Mouse (Mus musculus): ENCODE data around the gene Neurl1a. TPM values are rescaled to one million over a fixed set of nuclear protein-coding genes. Genes with fewer than 3 reads are reported as not detected.

The Neurl1a gene
- polyA plus RNA-seq, 1 experiment from 2014 or later: 5.9 TPM

DNA sequence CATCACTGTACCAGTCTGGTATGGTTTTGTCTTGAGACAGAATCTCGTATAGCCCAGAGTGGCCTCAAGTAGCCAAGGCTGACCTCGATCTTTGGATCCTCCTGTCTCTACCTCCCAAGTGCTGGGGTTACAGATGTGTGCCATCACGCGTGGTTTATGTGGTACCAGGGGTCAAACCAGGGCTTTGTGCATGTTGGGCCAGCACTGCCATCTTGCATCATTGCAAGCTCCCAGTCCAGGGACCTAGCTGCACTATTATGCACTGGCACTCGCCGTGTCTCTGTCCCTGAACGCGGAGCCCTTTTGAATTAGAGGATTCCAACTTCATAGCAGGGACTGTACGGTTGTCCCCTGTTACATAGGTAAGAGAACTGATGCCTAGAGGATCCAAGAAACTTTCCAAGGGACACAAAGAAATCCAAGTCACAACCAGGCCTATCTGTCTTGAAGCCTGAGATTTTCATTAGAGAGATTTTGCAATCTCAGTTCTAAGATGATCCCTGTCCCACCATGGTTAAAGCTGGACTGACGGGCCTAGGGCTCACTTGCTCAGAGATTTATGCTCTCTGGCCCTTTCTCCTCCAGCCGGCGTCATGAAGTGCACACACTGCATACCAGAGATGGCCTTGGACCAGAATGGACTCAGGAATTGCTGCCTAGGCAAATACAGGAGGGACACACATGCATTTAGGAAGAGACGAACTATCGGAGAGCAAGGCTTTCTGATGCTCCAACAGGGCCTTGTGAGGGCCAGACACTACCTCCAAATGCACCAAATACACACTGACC is 127.7 kb downstream of the Neurl1a start:
- peaks cover 28% of the 10 kb centered on the region for H3K4me1 ChIP-seq (ENCODE audit: control insufficient read depth, insufficient read depth, low read length)
- no peaks in the 10 kb centered on the region for H3K9me3 ChIP-seq (ENCODE audit: control insufficient read depth, low read length)
- H3K9ac ChIP-seq (ENCODE audit: low read depth, low read length): no peak overlapping the region
- peak overlapping the region; percentile 42; the same call in 1 of the 2 replicates for H3K27ac ChIP-seq (ENCODE audit: low read depth, low read length)
- no peak overlapping the region for H3K4me2 ChIP-seq (replicated peaks; ENCODE audit: low read depth, low read length)
- H3K27me3 ChIP-seq (ENCODE audit: control insufficient read depth, insufficient read depth, low read length): no peaks in the 10 kb centered on the region
- 73% methylated on average over 14 of the region's 14 CpGs for WGBS
- H3K36me3 ChIP-seq (ENCODE audit: control insufficient read depth, insufficient read depth, low read length): peaks cover 18% of the 10 kb centered on the region
- no peak overlapping the region for H3K4me3 ChIP-seq (ENCODE audit: low read length)
- no peak for ATAC-seq (ENCODE audit: low FRiP score, low TSS enrichment)

DNA sequence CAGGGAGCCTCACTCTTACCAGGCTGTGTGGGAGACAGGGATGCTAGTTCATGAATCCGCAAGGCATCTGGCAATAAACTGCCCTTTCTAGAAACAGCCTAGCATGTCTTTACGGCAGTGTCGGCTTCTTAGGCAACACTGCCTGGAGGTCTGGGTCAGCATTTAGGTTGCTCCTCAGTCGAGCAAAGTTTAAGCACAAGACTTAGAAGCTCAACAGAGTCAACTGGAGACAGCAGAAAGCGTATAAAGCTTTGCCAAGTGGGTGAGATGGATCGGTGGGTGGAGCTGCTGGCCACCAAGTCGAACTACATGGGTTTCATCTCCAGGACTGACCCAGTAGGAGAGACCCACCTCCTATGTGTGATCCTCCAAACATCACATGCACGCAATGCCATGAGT is 128.3 kb downstream of the Neurl1a start:
- ATAC-seq (ENCODE audit: low FRiP score, low TSS enrichment): no peak
- Histone ChIP-seq H3K27me3 (ENCODE audit: control insufficient read depth, insufficient read depth, low read length) (no peaks in the 10 kb centered on the region), H3K9ac (ENCODE audit: low read depth, low read length) (no peak overlapping the region), H3K36me3 (ENCODE audit: control insufficient read depth, insufficient read depth, low read length) (peaks cover 18% of the 10 kb centered on the region), H3K4me1 (ENCODE audit: control insufficient read depth, insufficient read depth, low read length) (peaks cover 23% of the 10 kb centered on the region), H3K27ac (ENCODE audit: low read depth, low read length) (peak overlapping the region; percentile 42; the same call in 1 of the 2 replicates), H3K9me3 (ENCODE audit: control insufficient read depth, low read length) (no peaks in the 10 kb centered on the region), H3K4me3 (ENCODE audit: low read length) (no peak overlapping the region), H3K4me2 (replicated peaks; ENCODE audit: low read depth, low read length) (no peak overlapping the region)
- 77% methylated on average over 8 of the region's 8 CpGs for WGBS

Small RNA genes lying within 50 kb of the gene (microRNA-seq; reads per million reads assigned to microRNA genes)
- not detected for gene Mir6995

Other genes starting within 250 kb of the Neurl1a start
- gene Ina, start 164.1 kb upstream of the Neurl1a start, polyA plus RNA-seq (2014; fragmentation: Nextera tagmentation; extraction: Ambion mirVana): 0.31 and 0.41 TPM in 2 replicates
- gene Nt5c2, start 163.7 kb upstream of the Neurl1a start, polyA plus RNA-seq (2014; fragmentation: Nextera tagmentation; extraction: Ambion mirVana): 61.5 and 80.2 TPM in 2 replicates
- gene Pcgf6, start 127.9 kb upstream of the Neurl1a start, polyA plus RNA-seq (2014; fragmentation: Nextera tagmentation; extraction: Ambion mirVana): 36.4 and 37.1 TPM in 2 replicates
- 9.6 and 10.6 TPM in 2 replicates for gene Taf5, start 111.1 kb upstream of the Neurl1a start, polyA plus RNA-seq (2014; fragmentation: Nextera tagmentation; extraction: Ambion mirVana)
- 1,126 and 1,715 TPM in 2 replicates for gene Usmg5, start 88.2 kb upstream of the Neurl1a start, polyA plus RNA-seq (2014; fragmentation: Nextera tagmentation; extraction: Ambion mirVana)
- 9.9 and 11.1 TPM in 2 replicates for gene Pdcd11, start 88.1 kb upstream of the Neurl1a start, polyA plus RNA-seq (2014; fragmentation: Nextera tagmentation; extraction: Ambion mirVana)
- gene Calhm2, start 40.5 kb upstream of the Neurl1a start, polyA plus RNA-seq (2014; fragmentation: Nextera tagmentation; extraction: Ambion mirVana): 1.9 and 3.8 TPM in 2 replicates
- gene Calhm1, start 34.6 kb upstream of the Neurl1a start, polyA plus RNA-seq (2014; fragmentation: Nextera tagmentation; extraction: Ambion mirVana): not detected in 2 replicates
- not detected in 2 replicates for gene Calhm3, start 21.1 kb upstream of the Neurl1a start, polyA plus RNA-seq (2014; fragmentation: Nextera tagmentation; extraction: Ambion mirVana)

Measured in kidney, embryonic 14.5 days (tissue).